Mouse (Mus musculus) A20 (cell line): ENCODE results near the gene Zfp553.

Source experiments
- DNase-seq: peaks from one replicate; pipeline ENCODE4 v3.0.0-alpha.2; 2011; ENCODE audit warnings: low read depth, low spot score

Gene Zfp553

GRCm38 (mm10) chr7:127211014-127211745, 21.7 kb upstream of the Zfp553 start:
- peak; percentile 27 for DNase-seq

- no peak for DNase-seq
Measured at GRCm38 (mm10) chr7:127212432-127213250, 20.2 kb upstream of the Zfp553 start.

DNA sequence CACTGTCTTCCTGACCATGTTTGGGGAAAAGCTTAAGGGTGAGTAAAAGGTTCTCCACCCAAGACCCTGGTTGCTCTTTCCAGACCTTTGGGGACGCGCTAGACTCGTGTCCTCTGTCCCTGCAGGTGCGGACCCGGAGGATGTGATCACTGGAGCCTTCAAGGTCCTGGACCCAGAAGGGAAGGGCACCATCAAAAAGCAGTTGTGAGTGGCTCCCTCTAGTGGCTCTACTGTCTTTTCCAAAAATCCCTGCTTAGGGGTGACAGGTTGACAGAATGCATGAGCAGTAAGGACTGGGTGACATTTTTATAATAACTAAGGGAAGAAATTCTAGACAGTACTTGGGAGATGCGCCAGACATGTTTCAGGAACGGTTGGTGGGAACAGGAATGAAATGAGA, 19.4 kb upstream of the Zfp553 start:
- DNase-seq, result peak; percentile 52

- no peak for DNase-seq
Measured at GRCm38 (mm10) chr7:127213930-127214329, 18.9 kb upstream of the Zfp553 start.

DNA sequence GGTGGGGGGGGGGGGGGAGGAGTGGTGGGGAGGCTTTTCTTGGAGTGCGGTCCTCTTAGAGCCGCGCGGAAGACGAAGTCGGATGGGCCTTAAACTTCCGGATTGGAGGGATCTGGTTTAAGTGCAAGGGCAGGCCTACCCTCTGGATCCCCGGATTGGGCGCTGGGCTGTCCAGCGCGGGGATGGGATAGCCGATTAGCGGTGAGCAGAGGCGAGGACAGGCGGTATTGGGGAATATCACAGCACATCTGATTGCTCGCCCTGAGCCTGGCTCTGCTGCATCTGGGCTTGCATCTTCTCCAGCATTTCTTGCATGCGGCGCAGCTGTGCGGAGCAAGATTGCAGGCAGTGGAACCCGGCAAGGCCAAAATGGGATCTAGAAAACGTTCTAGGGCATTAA, 18.3 kb upstream of the Zfp553 start:
- no peak for DNase-seq

DNA sequence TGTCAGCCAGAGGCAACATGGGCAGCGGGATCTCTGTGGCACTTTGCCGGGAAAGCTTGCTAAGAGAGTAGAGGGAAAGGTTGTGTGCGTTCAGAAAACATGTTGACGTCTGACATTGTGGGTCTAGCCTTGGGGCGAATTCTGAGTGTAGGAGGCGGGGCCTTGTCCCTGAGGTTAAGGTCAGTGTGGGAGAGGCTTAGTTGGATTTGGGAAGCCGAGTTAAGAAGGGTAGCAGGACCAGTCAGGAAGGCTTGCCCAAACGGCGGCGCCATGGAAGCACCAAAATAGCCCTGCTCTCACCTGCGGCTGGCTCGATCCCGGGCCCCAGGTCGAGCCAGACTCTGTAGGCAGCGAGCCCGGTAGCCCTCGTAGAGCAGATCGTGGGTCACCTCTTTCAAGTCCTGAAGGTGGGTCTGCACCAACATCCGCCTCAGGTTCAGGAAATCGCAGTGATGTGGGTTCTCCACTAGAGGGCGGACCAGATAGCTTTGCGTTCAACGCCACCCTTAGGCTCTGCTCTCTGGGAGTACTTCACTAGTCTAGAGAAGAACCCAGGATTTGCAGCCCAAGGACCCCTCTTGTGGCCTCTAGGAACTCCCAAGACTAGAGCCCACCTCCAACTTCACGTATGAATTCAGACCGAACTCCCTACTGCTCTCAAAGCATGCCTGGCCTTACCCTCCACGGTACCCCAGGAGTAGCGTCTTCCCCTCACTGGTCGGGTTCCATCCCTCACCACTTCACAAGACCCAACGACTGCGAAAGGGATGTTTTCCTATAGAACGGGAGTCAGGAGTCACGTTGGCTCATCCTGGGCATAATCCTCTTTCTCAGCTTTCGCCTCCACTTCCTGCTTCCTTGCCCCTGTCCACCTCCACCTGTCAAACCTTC, 17.6 kb upstream of the Zfp553 start:
- DNase-seq, result peak; percentile 76

DNA sequence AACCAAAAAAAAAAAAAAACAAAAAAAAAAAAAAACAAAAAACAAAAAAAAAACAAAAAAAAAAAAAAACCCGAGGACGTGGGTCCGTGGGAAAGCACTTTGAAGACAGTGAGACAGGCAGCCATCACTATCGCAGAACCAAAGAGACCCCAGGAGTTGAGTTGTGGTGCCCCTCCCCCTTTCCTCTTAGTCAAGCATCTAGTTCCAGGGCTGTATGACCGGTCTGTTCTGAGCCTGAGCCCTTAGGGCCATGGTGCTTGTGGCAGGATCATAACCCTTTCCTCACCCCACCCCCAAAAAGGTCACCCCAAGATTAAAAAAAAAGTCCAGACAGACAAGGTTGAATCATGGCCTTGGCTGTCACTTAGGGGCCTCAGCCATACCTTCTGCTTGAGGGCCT, 16.6 kb upstream of the Zfp553 start:
- DNase-seq, result no peak

DNA sequence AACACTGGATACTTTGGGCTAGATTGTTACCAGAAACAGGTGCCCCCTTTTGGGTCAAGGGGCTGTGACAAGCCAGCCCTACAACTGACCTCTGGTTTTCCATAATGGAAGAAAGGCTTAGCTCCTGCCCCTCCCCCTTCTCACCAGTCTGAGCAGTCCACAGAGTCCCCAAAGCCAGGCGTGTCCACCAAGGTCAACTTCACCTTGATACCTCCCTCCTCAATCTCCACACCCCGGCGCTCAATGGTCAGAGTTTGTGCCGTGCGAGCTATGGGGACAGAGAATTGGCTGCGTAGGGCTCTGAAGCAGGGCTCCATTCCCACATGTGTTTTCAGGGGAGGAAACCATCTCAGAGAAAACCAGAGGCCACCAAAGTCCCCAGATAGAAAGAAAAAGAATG, 15.4 kb upstream of the Zfp553 start:
- DNase-seq, result peak; percentile 39

- DNase-seq, result peak; percentile 87
Measured at GRCm38 (mm10) chr7:127217901-127218642, 14.8 kb upstream of the Zfp553 start.

- no peak for DNase-seq
Measured at GRCm38 (mm10) chr7:127218670-127219069, 14.2 kb upstream of the Zfp553 start.

GRCm38 (mm10) chr7:127220440-127220839, 12.4 kb upstream of the Zfp553 start:
- no peak for DNase-seq

DNA sequence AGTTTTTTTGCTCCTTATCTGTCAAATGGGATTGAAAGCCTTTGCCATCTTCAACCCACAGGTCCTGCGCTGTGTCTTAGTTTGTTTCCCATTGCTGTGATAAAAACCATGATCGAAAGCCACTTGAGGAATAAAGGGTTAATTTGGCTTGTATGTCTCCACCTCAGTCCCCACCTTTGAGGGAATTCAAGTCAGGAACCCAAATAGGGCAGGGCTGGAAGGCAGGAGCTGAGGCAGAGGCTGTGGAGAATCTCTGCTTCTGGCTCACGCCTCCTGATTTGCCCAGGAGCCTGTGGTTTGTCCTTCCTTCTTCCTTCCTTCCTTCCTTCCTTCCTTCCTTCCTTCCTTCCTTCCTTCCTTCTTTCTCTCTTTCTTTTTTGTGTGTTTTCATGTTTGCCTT, 9.8 kb upstream of the Zfp553 start:
- DNase-seq, result no peak

GRCm38 (mm10) chr7:127223515-127224478, 9.1 kb upstream of the Zfp553 start:
- DNase-seq, result no peak

GRCm38 (mm10) chr7:127224616-127225015, 8.2 kb upstream of the Zfp553 start:
- DNase-seq, result no peak

GRCm38 (mm10) chr7:127225147-127225995, 7.5 kb upstream of the Zfp553 start:
- no peak for DNase-seq

DNA sequence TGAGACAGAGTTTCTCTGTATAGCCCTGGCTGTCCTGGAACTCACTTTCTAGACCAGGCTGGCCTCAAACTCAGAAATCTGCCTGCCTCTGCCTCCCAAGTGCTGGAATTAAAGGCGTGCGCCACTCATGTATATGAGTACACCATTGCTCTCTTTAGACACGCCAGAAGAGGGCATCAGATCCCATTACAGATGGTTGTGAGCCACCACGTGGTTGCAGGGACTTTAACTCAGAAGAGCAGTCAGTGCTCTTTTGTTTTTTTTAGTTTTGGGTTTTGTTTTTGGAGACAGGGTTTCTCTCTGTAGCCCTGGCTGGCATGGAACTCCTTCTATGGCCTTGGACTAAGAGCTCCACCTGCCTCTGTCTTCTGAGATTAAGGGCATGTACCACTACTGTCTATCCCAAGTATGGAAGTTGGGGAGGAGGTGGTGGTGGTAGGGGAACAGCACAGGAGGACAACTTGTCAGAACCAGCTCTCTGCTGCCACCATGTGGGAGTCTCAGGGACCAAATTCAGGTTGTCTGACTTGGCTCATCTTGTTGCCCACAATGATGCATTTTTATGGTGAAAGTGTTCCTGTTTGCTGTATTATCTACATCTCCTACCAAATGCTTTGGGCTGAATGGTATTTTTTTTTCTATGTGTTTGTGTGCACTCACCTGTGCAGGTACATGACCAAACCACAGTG, 4.1 kb upstream of the Zfp553 start:
- DNase-seq, result peak; percentile 92

- DNase-seq, result no peak
Measured at GRCm38 (mm10) chr7:127231376-127231775, 1.5 kb upstream of the Zfp553 start.

- no peak for DNase-seq
Measured at GRCm38 (mm10) chr7:127231826-127232621, 837 bp upstream of the Zfp553 start.
